Mouse (Mus musculus) ES-E14 (cell line): ENCODE measurements around the gene Tmem176a. TPM values are rescaled to one million over a fixed set of nuclear protein-coding genes. Genes with fewer than 3 reads are reported as not detected.

ENCODE experiments used
- DNase-seq: peaks from one replicate; pipeline ENCODE4 v3.0.0-alpha.2; 2013; ENCODE audit warnings: low read depth, low spot score
- H3K27ac ChIP-seq: 2 replicates; pipeline ENCODE4 v1.5.1; 2012; ENCODE audit warnings: low read depth, mild to moderate bottlenecking, low read length, moderate library complexity, mixed read lengths; ENCODE audit not compliant: poor library complexity, insufficient read depth, severe bottlenecking
- H3K36me3 ChIP-seq: 2 replicates; pipeline ENCODE4 v1.6.1; 2012; ENCODE audit warnings: mild to moderate bottlenecking, low read length, moderate library complexity, mixed read lengths; ENCODE audit not compliant: control insufficient read depth, poor library complexity, insufficient read depth, severe bottlenecking
- H3K4me1 ChIP-seq, 2 experiments: fragments of 150-350 bp in 1 of 2; sonication (generic) in 1 of 2; 2 replicates each; pipeline ENCODE4 v1.6.1; 2012; ENCODE audit warnings: low read length in 2 of 2, mild to moderate bottlenecking in 1 of 2, mixed read lengths in 1 of 2; ENCODE audit not compliant: control insufficient read depth in 2 of 2, insufficient read depth in 2 of 2, poor library complexity in 1 of 2
- H3K4me3 ChIP-seq, 2 experiments: fragments of 150-350 bp in 1 of 2; sonication (generic) in 1 of 2; 2 replicates each; pipeline ENCODE4 v1.5.1; 2012; ENCODE audit warnings: low read length in 2 of 2, low read depth in 1 of 2, mild to moderate bottlenecking in 1 of 2, mixed read lengths in 1 of 2; ENCODE audit not compliant: insufficient read depth in 1 of 2, poor library complexity in 1 of 2, severe bottlenecking in 1 of 2
- H3K9ac ChIP-seq: 2 replicates; pipeline ENCODE4 v1.6.1; 2012; ENCODE audit warnings: low read depth, mild to moderate bottlenecking, low read length, mixed read lengths; ENCODE audit not compliant: poor library complexity, insufficient read depth, severe bottlenecking
- H3K9me3 ChIP-seq: fragments of 150-350 bp; sonication (generic); 2 replicates; pipeline ENCODE4 v1.6.1; 2012; ENCODE audit warnings: low read depth, mild to moderate bottlenecking, low read length; ENCODE audit not compliant: control insufficient read depth, insufficient read depth
- CHD2 ChIP-seq: IDR thresholded peaks from 2 replicates; pipeline ENCODE4 v1.6.1; 2014; ENCODE audit warnings: mild to moderate bottlenecking, low read depth, low read length, inconsistent platforms
- HCFC1 ChIP-seq: IDR thresholded peaks from 2 replicates; pipeline ENCODE4 v1.6.1; 2012; ENCODE audit warnings: low read length, inconsistent platforms, borderline replicate concordance; ENCODE audit not compliant: insufficient read depth
- MAFK ChIP-seq: IDR thresholded peaks from 2 replicates; pipeline ENCODE4 v1.6.1; 2014; ENCODE audit warnings: mild to moderate bottlenecking, low read depth, low read length, inconsistent platforms; ENCODE audit not compliant: insufficient read depth
- ZC3H11A ChIP-seq: IDR thresholded peaks from 2 replicates; pipeline ENCODE4 v1.6.1; 2012; ENCODE audit warnings: low read depth, mild to moderate bottlenecking, inconsistent platforms, low read length, borderline replicate concordance
- ZNF384 ChIP-seq: IDR thresholded peaks from 2 replicates; pipeline ENCODE4 v1.6.1; 2012; ENCODE audit warnings: low read depth, low read length, inconsistent platforms
- in situ Hi-C, 2 experiments: fragments of 600-800 bp; cut with MboI; formaldehyde crosslinking; loops; one replicate each; pipeline ENCODE4 v1.15.1; 2025; ENCODE audit warnings: low sequenced_read_pairs in 2 of 2, inconsistent platforms in 1 of 2; ENCODE audit not compliant: unreplicated experiment in 2 of 2
- total RNA-seq: library from RNA; depleted of rRNA; stranded (reverse); fragments of 300-350 nt; gene quantifications from 2 replicates; pipeline ENCODE4 v1.2.3, GENCODE M21; 2012

The Tmem176a gene
- total RNA-seq, 1 experiment = 7.8 TPM

DNA sequence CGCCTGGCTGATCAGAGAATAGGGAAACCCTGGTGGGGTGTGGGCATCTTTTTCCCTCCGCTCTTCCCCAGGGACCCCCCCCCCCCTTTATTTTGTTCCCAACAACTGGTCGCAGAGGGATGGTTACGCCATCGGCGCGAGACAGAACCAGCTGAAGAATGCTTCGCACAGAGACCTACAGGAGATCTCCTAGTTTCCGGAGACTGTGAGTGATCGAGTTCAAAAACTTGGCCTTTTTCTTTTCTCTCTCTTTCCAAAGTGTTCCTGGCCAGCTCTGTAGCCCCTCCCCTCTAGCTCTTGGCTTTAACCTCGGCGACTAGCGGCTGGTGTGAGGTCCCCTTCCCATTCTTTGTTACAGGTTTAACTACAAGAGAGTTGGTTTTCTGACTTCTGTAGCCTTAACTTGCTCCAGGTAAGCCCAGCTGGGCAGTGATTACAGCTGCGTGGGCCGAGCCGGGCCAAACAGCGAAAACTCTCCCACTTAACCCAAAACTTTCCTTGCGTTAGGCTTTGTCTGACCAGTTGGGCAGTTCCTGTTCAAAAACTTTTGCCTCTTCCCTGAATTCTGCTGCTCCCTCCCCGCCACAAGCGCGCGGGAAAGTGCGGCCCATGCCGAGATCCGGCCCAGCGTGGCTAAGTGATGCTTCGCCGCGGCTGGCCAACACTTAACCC, 11.2 kb downstream of the Tmem176a start:
- Histone ChIP-seq H3K36me3 (no peaks in the 10 kb centered on the region), H3K27ac (no peak overlapping the region), H3K9ac (peak overlapping the region; percentile 18; the same call in 1 of the 2 replicates), H3K4me3 (peak overlapping the region; percentile 31 to 35), H3K9me3 (no peaks in the 10 kb centered on the region), H3K4me1 (peaks cover 0 to 2% of the 10 kb centered on the region in 2 experiments; a peak in 1 of 4 replicates)
- no peak for DNase-seq
- in situ Hi-C loops = no loop called here
- no peak for TF ChIP-seq MAFK
- no peak for TF ChIP-seq CHD2
- TF ChIP-seq ZNF384 = no peak
- TF ChIP-seq HCFC1 = no peak
- TF ChIP-seq ZC3H11A = no peak

DNA sequence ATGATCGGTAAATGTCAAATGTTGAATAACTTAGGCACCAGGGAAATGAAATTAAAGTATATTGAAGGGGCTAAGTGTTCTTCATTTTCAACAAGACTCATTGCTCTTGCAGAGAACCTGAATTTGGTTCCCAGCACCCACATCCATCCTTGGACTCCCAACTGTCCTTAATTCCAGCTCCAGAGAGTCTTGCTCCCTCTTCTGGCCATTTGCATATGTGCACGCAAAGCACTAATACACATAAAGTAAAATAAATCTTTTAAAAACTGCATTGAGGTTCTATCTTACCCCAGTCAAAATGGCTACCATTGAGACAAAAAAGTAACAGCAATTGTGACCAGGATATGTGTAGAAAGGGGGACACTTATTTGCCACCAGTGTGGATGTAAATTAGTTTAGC, 13.4 kb downstream of the Tmem176a start:
- H3K4me1 ChIP-seq = peaks cover 0 to 2% of the 10 kb centered on the region in 2 experiments; a peak in 1 of 4 replicates
- H3K36me3 ChIP-seq = no peaks in the 10 kb centered on the region
- no peak overlapping the region for H3K4me3 ChIP-seq
- in situ Hi-C loops = no loop called here
- TF ChIP-seq CHD2 (no peak), ZC3H11A (no peak), MAFK (no peak), ZNF384 (no peak)
- no peaks in the 10 kb centered on the region for H3K9me3 ChIP-seq
- DNase-seq = no peak
- H3K27ac ChIP-seq = no peak overlapping the region
- H3K9ac ChIP-seq = no peak overlapping the region

DNA sequence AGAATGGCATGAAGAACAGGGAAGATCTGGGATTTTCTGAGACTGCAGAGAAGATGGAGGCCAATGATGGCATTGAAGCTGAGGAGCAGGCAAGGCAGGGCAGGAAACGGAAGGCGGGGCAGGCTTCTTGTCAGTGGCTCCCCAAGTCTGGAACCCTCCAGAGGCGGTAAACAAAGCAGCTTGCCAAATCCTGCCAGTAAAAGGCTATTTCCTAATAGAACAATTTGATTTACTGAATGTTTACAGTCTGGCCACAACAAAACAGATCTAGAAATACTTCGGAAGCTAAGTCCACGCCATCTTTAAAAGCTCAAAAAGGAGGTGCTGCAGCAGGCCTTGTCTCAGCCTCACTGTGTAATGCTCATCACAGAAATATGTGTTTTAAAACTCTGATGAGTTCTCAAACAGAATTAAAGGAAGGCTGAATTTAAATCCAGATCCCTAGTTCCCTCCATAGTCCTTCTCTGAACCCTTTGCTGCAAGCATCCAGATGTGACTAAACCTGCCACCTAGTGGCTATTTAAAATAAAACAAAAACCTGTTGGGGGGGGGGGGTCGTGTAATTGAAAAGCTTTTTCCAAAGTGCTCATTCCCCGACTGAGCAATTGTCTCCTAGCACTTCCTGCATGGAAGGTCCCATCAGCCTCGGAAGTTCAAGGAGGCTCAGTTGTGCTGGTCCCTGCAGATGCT, 17.0 kb downstream of the Tmem176a start:
- Histone ChIP-seq H3K4me3 (no peak overlapping the region), H3K36me3 (no peaks in the 10 kb centered on the region), H3K9ac (no peak overlapping the region), H3K27ac (no peak overlapping the region), H3K9me3 (no peaks in the 10 kb centered on the region), H3K4me1 (peaks cover 0 to 10% of the 10 kb centered on the region in 2 experiments; a peak in 1 of 4 replicates)
- TF ChIP-seq CHD2 = no peak
- no peak for TF ChIP-seq HCFC1
- TF ChIP-seq ZNF384 = no peak
- TF ChIP-seq MAFK = no peak
- TF ChIP-seq ZC3H11A = no peak
- DNase-seq = no peak
- in situ Hi-C loops = no loop called here

DNA sequence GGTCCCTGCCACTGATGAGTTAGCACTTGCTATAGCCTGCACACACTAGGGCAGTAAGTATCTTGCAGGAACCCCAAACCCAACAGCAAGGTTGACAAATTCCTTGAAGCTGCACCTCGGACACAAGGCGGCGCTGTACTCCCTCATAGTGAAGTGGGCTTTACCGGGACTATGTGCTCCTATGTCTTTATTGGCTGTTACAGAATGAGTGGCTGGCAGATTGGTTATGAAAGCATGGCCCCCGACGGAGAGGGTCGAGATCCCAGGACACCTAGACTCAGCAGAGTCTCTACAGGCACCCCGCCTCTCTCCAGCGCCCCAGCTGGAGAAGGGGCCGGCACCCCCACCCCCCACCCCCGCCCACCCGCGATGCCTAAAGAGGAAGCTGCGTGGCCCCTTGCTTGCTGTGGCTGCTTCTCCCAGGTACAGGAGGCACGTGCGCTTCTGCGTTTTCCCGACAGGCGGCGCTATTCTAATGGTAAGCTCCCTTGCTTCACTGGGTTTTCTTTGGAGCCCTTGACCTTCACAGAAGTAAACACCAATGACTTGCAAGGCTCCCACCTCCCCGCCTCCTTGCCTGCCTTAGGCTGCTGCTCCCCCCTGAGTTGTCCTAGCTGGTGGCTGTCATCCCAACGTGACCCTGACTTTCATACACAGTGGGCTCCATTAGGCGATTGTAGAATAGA, 19.6 kb downstream of the Tmem176a start:
- Histone ChIP-seq H3K4me3 (peak overlapping the region; percentile 41 to 62; a peak in 3 of 4 replicates), H3K9me3 (no peaks in the 10 kb centered on the region), H3K9ac (no peak overlapping the region), H3K27ac (no peak overlapping the region), H3K36me3 (no peaks in the 10 kb centered on the region), H3K4me1 (peaks cover 0 to 17% of the 10 kb centered on the region in 2 experiments; a peak in 1 of 4 replicates)
- 0 out of 2 replicates have a peak, but pooled peaks have one; percentile 18 for TF ChIP-seq ZC3H11A
- no peak for TF ChIP-seq MAFK
- peak; percentile 85 for DNase-seq
- in situ Hi-C loops = no loop called here
